Mouse (Mus musculus) kidney, adult 2 months (tissue): ENCODE measurements at regions not wholly inside any gene's neighbourhood (a gene's known extent, or its start where the extent isn't known, plus 50 kb on each side); places are given as distances from the start of the nearest gene placed in this dataset.

Experiments used
- CTCF ChIP-seq: fragments of 200-500 bp; conservative IDR thresholded peaks from 2 replicates; pipeline ENCODE4 v1.5.1; 2011; ENCODE audit warnings: low read depth, mild to moderate bottlenecking, control low read depth, low read length, moderate library complexity, mixed read lengths; ENCODE audit not compliant: insufficient read depth, insufficient read length
- POLR2A ChIP-seq: fragments of 200-500 bp; IDR thresholded peaks from one replicate; pipeline ENCODE4 v1.6.1; 2011; ENCODE audit warnings: low read depth, low read length, control low read depth

GRCm38 (mm10) chr8:115466553-115466952 lies 241.0 kb downstream of the Maf start:
- TF ChIP-seq CTCF (no peak), POLR2A (no peak)
